Mouse (Mus musculus): Measurements from ENCODE around the gene Hoxc9. TPM values are rescaled to one million over a fixed set of nuclear protein-coding genes. Genes with fewer than 3 reads are reported as not detected.

Gene Hoxc9
- total RNA-seq, 1 experiment from 2014 or later: not detected

- no peak for ATAC-seq (replicated peaks; ENCODE audit: insufficient number of reproducible peaks, low FRiP score, low TSS enrichment, poor library complexity, severe bottlenecking)
Observed at GRCm38 (mm10) chr15:103010847-103011555, 34.8 kb downstream of the Hoxc9 start.

GRCm38 (mm10) chr15:103011928-103012486, 35.8 kb downstream of the Hoxc9 start:
- no peak for ATAC-seq (replicated peaks; ENCODE audit: insufficient number of reproducible peaks, low FRiP score, low TSS enrichment, poor library complexity, severe bottlenecking)

- no peak for ATAC-seq (replicated peaks; ENCODE audit: insufficient number of reproducible peaks, low FRiP score, low TSS enrichment, poor library complexity, severe bottlenecking)
Observed at GRCm38 (mm10) chr15:103013238-103013984, 37.2 kb downstream of the Hoxc9 start.

- ATAC-seq (replicated peaks; ENCODE audit: insufficient number of reproducible peaks, low FRiP score, low TSS enrichment, poor library complexity, severe bottlenecking): no peak
Observed at GRCm38 (mm10) chr15:103014166-103015008, 38.1 kb downstream of the Hoxc9 start.

GRCm38 (mm10) chr15:103015009-103015399, 38.8 kb downstream of the Hoxc9 start:
- ATAC-seq (replicated peaks; ENCODE audit: insufficient number of reproducible peaks, low FRiP score, low TSS enrichment, poor library complexity, severe bottlenecking): no peak

- ATAC-seq (replicated peaks; ENCODE audit: insufficient number of reproducible peaks, low FRiP score, low TSS enrichment, poor library complexity, severe bottlenecking): no peak
Observed at GRCm38 (mm10) chr15:103015406-103016166, 39.3 kb downstream of the Hoxc9 start.

- no peak for ATAC-seq (replicated peaks; ENCODE audit: insufficient number of reproducible peaks, low FRiP score, low TSS enrichment, poor library complexity, severe bottlenecking)
Observed at GRCm38 (mm10) chr15:103018636-103019035, 42.4 kb downstream of the Hoxc9 start, which contains the start of gene Hoxc4. Gene Hoxc4 (plus strand): TSS chr15:103018934.

- no peak for ATAC-seq (replicated peaks; ENCODE audit: insufficient number of reproducible peaks, low FRiP score, low TSS enrichment, poor library complexity, severe bottlenecking)
Observed at GRCm38 (mm10) chr15:103020899-103021418, 44.7 kb downstream of the Hoxc9 start.

- ATAC-seq (replicated peaks; ENCODE audit: insufficient number of reproducible peaks, low FRiP score, low TSS enrichment, poor library complexity, severe bottlenecking): no peak
Observed at GRCm38 (mm10) chr15:103021544-103021943, 45.3 kb downstream of the Hoxc9 start.

GRCm38 (mm10) chr15:103024131-103024530, 47.9 kb downstream of the Hoxc9 start:
- ATAC-seq (replicated peaks; ENCODE audit: insufficient number of reproducible peaks, low FRiP score, low TSS enrichment, poor library complexity, severe bottlenecking): no peak

GRCm38 (mm10) chr15:103027266-103028235, 51.3 kb downstream of the Hoxc9 start:
- ATAC-seq (replicated peaks; ENCODE audit: insufficient number of reproducible peaks, low FRiP score, low TSS enrichment, poor library complexity, severe bottlenecking): no peak

- ATAC-seq (replicated peaks; ENCODE audit: insufficient number of reproducible peaks, low FRiP score, low TSS enrichment, poor library complexity, severe bottlenecking): no peak
Observed at GRCm38 (mm10) chr15:103028916-103029512, 52.8 kb downstream of the Hoxc9 start.

GRCm38 (mm10) chr15:103030142-103030541, 53.9 kb downstream of the Hoxc9 start:
- no peak for ATAC-seq (replicated peaks; ENCODE audit: insufficient number of reproducible peaks, low FRiP score, low TSS enrichment, poor library complexity, severe bottlenecking)

GRCm38 (mm10) chr15:103032167-103032566, 55.9 kb downstream of the Hoxc9 start:
- ATAC-seq (replicated peaks; ENCODE audit: insufficient number of reproducible peaks, low FRiP score, low TSS enrichment, poor library complexity, severe bottlenecking): no peak

- no peak for ATAC-seq (replicated peaks; ENCODE audit: insufficient number of reproducible peaks, low FRiP score, low TSS enrichment, poor library complexity, severe bottlenecking)
Observed at GRCm38 (mm10) chr15:103032646-103033575, 56.7 kb downstream of the Hoxc9 start.

Data from monocyte, adult 5-6 weeks (primary cell).